Mouse (Mus musculus) MEL (cell line): Measurements from ENCODE around the gene Ccdc163. TPM values are rescaled to one million over a fixed set of nuclear protein-coding genes. Genes with fewer than 3 reads are reported as not detected.

Source experiments
- DNase-seq: peaks from one replicate; pipeline ENCODE4 v3.0.0; 2011; ENCODE audit warnings: low read depth, low spot score
- H3K27ac ChIP-seq: 2 replicates; pipeline ENCODE4 v1.5.1; 2012; ENCODE audit warnings: low read depth, mild to moderate bottlenecking, control low read depth, low read length, moderate library complexity; ENCODE audit not compliant: control insufficient read depth
- H3K27me3 ChIP-seq, 2 experiments: fragments of 150-350 bp in 1 of 2; sonication (generic) in 1 of 2; 2 replicates each; pipeline ENCODE4 v1.6.1; 2012; ENCODE audit warnings: low read length in 2 of 2, mild to moderate bottlenecking in 2 of 2, improper control_type of control experiment in 1 of 2, moderate library complexity in 1 of 2; ENCODE audit not compliant: insufficient read depth in 2 of 2, control insufficient read depth in 1 of 2
- H3K36me3 ChIP-seq, 2 experiments: 2 replicates each; pipeline ENCODE4 v1.6.1; 2012 to 2014; ENCODE audit warnings: low read length in 2 of 2, improper control_type of control experiment in 1 of 2, inconsistent platforms in 1 of 2, mild to moderate bottlenecking in 1 of 2; ENCODE audit not compliant: insufficient read depth in 2 of 2, control insufficient read depth in 1 of 2
- H3K4me1 ChIP-seq, 2 experiments: fragments of 150-350 bp in 1 of 2; sonication (generic) in 1 of 2; 2 replicates each; pipeline ENCODE4 v1.6.1; 2012; ENCODE audit warnings: low read length in 2 of 2, improper control_type of control experiment in 1 of 2, mild to moderate bottlenecking in 1 of 2; ENCODE audit not compliant: insufficient read depth in 2 of 2, control insufficient read depth in 1 of 2
- H3K4me3 ChIP-seq, 2 experiments: fragments of 150-350 bp in 1 of 2; sonication (generic) in 1 of 2; 2 replicates each; pipeline ENCODE4 v1.5.1; 2012; ENCODE audit warnings: low read depth in 2 of 2, low read length in 2 of 2, mild to moderate bottlenecking in 2 of 2, moderate library complexity in 2 of 2, control low read depth in 1 of 2, improper control_type of control experiment in 1 of 2; ENCODE audit not compliant: control insufficient read depth in 1 of 2, insufficient read depth in 1 of 2
- H3K79me2 ChIP-seq: 2 replicates; pipeline ENCODE4 v1.6.1; 2012; ENCODE audit warnings: mild to moderate bottlenecking, low read length, moderate library complexity; ENCODE audit not compliant: control insufficient read depth, poor library complexity, insufficient read depth
- H3K9ac ChIP-seq: 2 replicates; pipeline ENCODE4 v1.6.1; 2012; ENCODE audit warnings: low read depth, mild to moderate bottlenecking, control low read depth, low read length, moderate library complexity; ENCODE audit not compliant: control insufficient read depth, poor library complexity, severe bottlenecking
- H3K9me3 ChIP-seq: fragments of 150-350 bp; sonication (generic); replicated peaks from 2 replicates; pipeline ENCODE4 v1.6.1; 2012; ENCODE audit warnings: mild to moderate bottlenecking, low read length, improper control_type of control experiment, moderate library complexity; ENCODE audit not compliant: insufficient read depth
- CHD1 ChIP-seq: IDR thresholded peaks from 2 replicates; pipeline ENCODE4 v1.6.1; 2012; ENCODE audit warnings: low read depth, mild to moderate bottlenecking, inconsistent platforms, low read length, improper control_type of control experiment
- CHD2 ChIP-seq: IDR thresholded peaks from 2 replicates; pipeline ENCODE4 v1.6.1; 2011; ENCODE audit warnings: low read length, improper control_type of control experiment
- CTCF ChIP-seq, 3 experiments: IDR thresholded peaks in 2 of 3; conservative IDR thresholded peaks in 1 of 3; 2 replicates each; pipeline ENCODE4 v1.5.1; 2011 to 2012; ENCODE audit warnings: low read length in 3 of 3, low read depth in 2 of 3, mild to moderate bottlenecking in 2 of 3, improper control_type of control experiment in 1 of 3, inconsistent platforms in 1 of 3, mixed read lengths in 1 of 3, moderate library complexity in 1 of 3; ENCODE audit not compliant: control insufficient read depth in 1 of 3, insufficient read depth in 1 of 3, poor library complexity in 1 of 3, severe bottlenecking in 1 of 3
- ELF1 ChIP-seq: IDR thresholded peaks from 2 replicates; pipeline ENCODE4 v1.6.1; 2014; ENCODE audit warnings: low read depth, mild to moderate bottlenecking, inconsistent platforms, low read length, improper control_type of control experiment, moderate library complexity
- HCFC1 ChIP-seq: IDR thresholded peaks from 2 replicates; pipeline ENCODE4 v1.6.1; 2012; ENCODE audit warnings: low read depth, mild to moderate bottlenecking, inconsistent platforms, low read length, improper control_type of control experiment, moderate library complexity
- JUND ChIP-seq: IDR thresholded peaks from 2 replicates; pipeline ENCODE4 v1.6.1; 2011; ENCODE audit warnings: low read depth, mild to moderate bottlenecking, improper control_type of control experiment, low read length
- MEF2A ChIP-seq: IDR thresholded peaks from 2 replicates; pipeline ENCODE4 v1.6.1; 2014; ENCODE audit warnings: low read depth, mild to moderate bottlenecking, inconsistent platforms, low read length, improper control_type of control experiment; ENCODE audit not compliant: poor library complexity, insufficient replicate concordance, severe bottlenecking; ENCODE audit errors: extremely low read depth
- MXI1 ChIP-seq: IDR thresholded peaks from 2 replicates; pipeline ENCODE4 v1.6.1; 2011; ENCODE audit warnings: mild to moderate bottlenecking, low read depth, low read length, improper control_type of control experiment
- MYC ChIP-seq: IDR thresholded peaks from 2 replicates; pipeline ENCODE4 v1.6.1; 2011; ENCODE audit warnings: low read depth, mild to moderate bottlenecking, low read length, improper control_type of control experiment, moderate library complexity
- NELFE ChIP-seq: IDR thresholded peaks from 2 replicates; pipeline ENCODE4 v1.6.1; 2011; ENCODE audit warnings: low read depth, low read length, improper control_type of control experiment
- NRF1 ChIP-seq: IDR thresholded peaks from 2 replicates; pipeline ENCODE4 v1.6.1; 2014; ENCODE audit warnings: low read depth, mild to moderate bottlenecking, inconsistent platforms, low read length, improper control_type of control experiment, moderate library complexity; ENCODE audit not compliant: poor library complexity, insufficient read depth, severe bottlenecking
- POLR2AphosphoS2 ChIP-seq: IDR thresholded peaks from 2 replicates; pipeline ENCODE4 v1.6.1; 2011; ENCODE audit warnings: low read length, improper control_type of control experiment
- RCOR1 ChIP-seq: IDR thresholded peaks from 2 replicates; pipeline ENCODE4 v1.6.1; 2012; ENCODE audit warnings: low read depth, mild to moderate bottlenecking, inconsistent platforms, low read length, improper control_type of control experiment
- TBP ChIP-seq: IDR thresholded peaks from 2 replicates; pipeline ENCODE4 v1.8.0; 2011; ENCODE audit warnings: low read depth, low read length, improper control_type of control experiment
- UBTF ChIP-seq: IDR thresholded peaks from 2 replicates; pipeline ENCODE4 v1.6.1; 2012; ENCODE audit warnings: low read depth, mild to moderate bottlenecking, inconsistent platforms, low read length, improper control_type of control experiment, moderate library complexity, borderline replicate concordance; ENCODE audit not compliant: insufficient read depth
- USF2 ChIP-seq, 2 experiments: IDR thresholded peaks; 2 replicates each; pipeline ENCODE4 v1.6.1; 2011 to 2012; ENCODE audit warnings: improper control_type of control experiment in 2 of 2, low read length in 2 of 2, borderline replicate concordance in 1 of 2, inconsistent platforms in 1 of 2, low read depth in 1 of 2, mild to moderate bottlenecking in 1 of 2; ENCODE audit not compliant: insufficient read depth in 1 of 2
- ZC3H11A ChIP-seq: IDR thresholded peaks from 2 replicates; pipeline ENCODE4 v1.6.1; 2012; ENCODE audit warnings: low read depth, mild to moderate bottlenecking, inconsistent platforms, low read length, improper control_type of control experiment
- ZKSCAN1 ChIP-seq: IDR thresholded peaks from 2 replicates; pipeline ENCODE4 v1.6.1; 2012; ENCODE audit warnings: low read depth, mild to moderate bottlenecking, inconsistent platforms, low read length, improper control_type of control experiment, moderate library complexity
- polyA plus RNA-seq, 2 experiments: library from polyadenylated mRNA; stranded (reverse) in 1 of 2; unstranded in 1 of 2; fragments of >175 nt in 1 of 2; fragments of >200 nt in 1 of 2; gene quantifications; 2 replicates each; pipeline versions ENCODE4 v1.2.1 to v1.2.4; 2012; ENCODE audit warnings: low replicate concordance in 2 of 2, low read depth in 1 of 2; ENCODE audit not compliant: insufficient read length in 2 of 2, insufficient read depth in 1 of 2, missing spikeins in 1 of 2
- total RNA-seq: library from RNA; depleted of rRNA; stranded (reverse); fragments of 300-350 nt; gene quantifications from 2 replicates; pipeline ENCODE4 v1.2.3, GENCODE M21; 2012

Ccdc163 gene
- total and polyA plus RNA-seq, 3 experiments: 12.3 to 26.0 TPM; not detected in 1

GRCm38 (mm10) chr4:116734996-116735395 lies 26.7 kb downstream of the Ccdc163 start:
- Histone ChIP-seq H3K27ac (no peak overlapping the region), H3K9me3 (no peaks in the 10 kb centered on the region), H3K4me3 (no peak overlapping the region), H3K36me3 (no peaks in the 10 kb centered on the region), H3K79me2 (no peaks in the 10 kb centered on the region), H3K27me3 (no peaks in the 10 kb centered on the region), H3K4me1 (no peaks in the 10 kb centered on the region), H3K9ac (no peak overlapping the region)
- TF ChIP-seq POLR2AphosphoS2 (no peak), CHD1 (no peak), HCFC1 (no peak)
- DNase-seq: no peak

- TF ChIP-seq TBP (no peak), ZC3H11A (no peak), RCOR1 (no peak), MYC (no peak)
- TF ChIP-seq, all 39 proteins: peak for 0
- no peak overlapping the region for H3K27ac ChIP-seq
- no peak overlapping the region for H3K9ac ChIP-seq
- H3K4me1 ChIP-seq: no peaks in the 10 kb centered on the region
- no peaks in the 10 kb centered on the region for H3K79me2 ChIP-seq
- no peaks in the 10 kb centered on the region for H3K27me3 ChIP-seq
- no peaks in the 10 kb centered on the region for H3K36me3 ChIP-seq
- DNase-seq: no peak
- no peak overlapping the region for H3K4me3 ChIP-seq
- H3K9me3 ChIP-seq: no peaks in the 10 kb centered on the region
These were observed 30.9 kb downstream of the Ccdc163 start for GRCm38 (mm10) chr4:116738972-116739751.

- H3K9me3 ChIP-seq: no peaks in the 10 kb centered on the region
These were observed 41.4 kb downstream of the Ccdc163 start for GRCm38 (mm10) chr4:116749750-116750149.

More at GRCm38 (mm10) chr4:116749750-116750149, 41.4 kb downstream of the Ccdc163 start:
- no peaks in the 10 kb centered on the region for H3K4me1 ChIP-seq
- H3K36me3 ChIP-seq: no peaks in the 10 kb centered on the region
- H3K27me3 ChIP-seq: no peaks in the 10 kb centered on the region
- TF ChIP-seq HCFC1 (no peak), ZKSCAN1 (no peak), JUND (no peak), CTCF (IDR thresholded peaks at IDR 0.05 in 2 of 3, conservative IDR thresholded peaks at IDR 0.05 in 1 of 3; ENCODE audit: control insufficient read depth in 1 of 3, insufficient read depth in 1 of 3, low read depth in 2 of 3, low read length in 3 of 3, poor library complexity in 1 of 3, severe bottlenecking in 1 of 3) (no peak), NELFE (no peak), USF2 (IDR thresholded peaks at IDR 0.05; ENCODE audit: borderline replicate concordance in 1 of 2, insufficient read depth in 1 of 2, low read depth in 1 of 2, low read length in 2 of 2) (no peak), POLR2AphosphoS2 (no peak), MYC (no peak), NRF1 (no peak), MXI1 (no peak), CHD2 (no peak), TBP (no peak), MEF2A (no peak), ELF1 (no peak), UBTF (no peak)
- TF ChIP-seq, all 39 proteins: peak for 0
- Histone ChIP-seq H3K4me3 (no peak overlapping the region), H3K27ac (no peak overlapping the region), H3K9ac (no peak overlapping the region), H3K79me2 (no peaks in the 10 kb centered on the region)
- DNase-seq: no peak
